Mouse (Mus musculus) embryonic facial prominence, embryonic 14.5 days (tissue): Measurements from ENCODE around the gene Zfp319. TPM values are rescaled to one million over a fixed set of nuclear protein-coding genes. Genes with fewer than 3 reads are reported as not detected.

Experiments used
- ATAC-seq: fragments of 200-750 bp; cut with Nextera tagmentation; 2 replicates; pipeline ENCODE4 v1.8.0; 2017; ENCODE audit warnings: low read depth, moderate number of reproducible peaks, moderate TSS enrichment
- DNase-seq: peaks from one replicate; pipeline ENCODE4 v3.0.0-alpha.2; 2015; ENCODE audit warnings: low spot score
- H3K27ac ChIP-seq: fragments of 300-500 bp; sonication (generic); replicated peaks from 2 replicates; pipeline ENCODE4 v1.5.1; 2014; ENCODE audit warnings: low read depth, mild to moderate bottlenecking, low read length, moderate library complexity
- H3K27me3 ChIP-seq: fragments of 300-500 bp; sonication (generic); replicated peaks from 2 replicates; pipeline ENCODE4 v1.6.1; 2014; ENCODE audit warnings: low read length; ENCODE audit not compliant: control insufficient read depth, insufficient read depth
- H3K36me3 ChIP-seq: fragments of 300-500 bp; sonication (generic); 2 replicates; pipeline ENCODE4 v1.6.1; 2014; ENCODE audit warnings: low read length, mixed read lengths; ENCODE audit not compliant: control insufficient read depth, insufficient read depth
- H3K4me1 ChIP-seq: fragments of 300-500 bp; sonication (generic); 2 replicates; pipeline ENCODE4 v1.6.1; 2014; ENCODE audit warnings: antibody characterized with exemption, low read length; ENCODE audit not compliant: control insufficient read depth, insufficient read depth
- H3K4me2 ChIP-seq: fragments of 300-500 bp; sonication (generic); 2 replicates; pipeline ENCODE4 v1.6.1; 2014; ENCODE audit warnings: low read depth, mild to moderate bottlenecking, low read length, moderate library complexity, mixed read lengths
- H3K4me3 ChIP-seq: fragments of 300-500 bp; sonication (generic); 2 replicates; pipeline ENCODE4 v1.5.1; 2014; ENCODE audit warnings: low read depth, mild to moderate bottlenecking, low read length
- H3K9ac ChIP-seq: fragments of 300-500 bp; sonication (generic); 2 replicates; pipeline ENCODE4 v1.6.1; 2014; ENCODE audit warnings: low read depth, mild to moderate bottlenecking, low read length, moderate library complexity, mixed read lengths
- H3K9me3 ChIP-seq: fragments of 300-500 bp; sonication (generic); 2 replicates; pipeline ENCODE4 v1.6.1; 2016; ENCODE audit warnings: low read length; ENCODE audit not compliant: control insufficient read depth
- WGBS: fragments of 180-500 bp; shearing (Covaris S2); extraction: QIAGEN DNeasy Blood & Tissue Kit; methylation state at CpG from one replicate; pipeline ENCODE4 v1.1.7; 2014; 5-methylcytosine and 5-hydroxymethylcytosine counted together
- polyA plus RNA-seq: library from polyadenylated mRNA; unstranded; fragments of >200 nt; fragmentation: Nextera tagmentation; extraction: Ambion mirVana; gene quantifications from 2 replicates; pipeline ENCODE4 v1.2.1, GENCODE M21; 2014

Gene Zfp319
- polyA plus RNA-seq, 1 experiment from 2014 or later: 8.9 TPM

- WGBS: 45% methylated on average over 5 of the region's 5 CpGs
- Histone ChIP-seq H3K9ac (no peak overlapping the region), H3K27ac (no peak overlapping the region), H3K4me2 (no peak overlapping the region), H3K4me3 (no peak overlapping the region), H3K36me3 (peaks cover 60% of the 10 kb centered on the region), H3K9me3 (no peaks in the 10 kb centered on the region), H3K27me3 (no peaks in the 10 kb centered on the region), H3K4me1 (peaks cover 9% of the 10 kb centered on the region)
- DNase-seq (no peak), ATAC-seq (no peak)
These were observed 7.1 kb downstream of the Zfp319 start for GRCm38 (mm10) chr8:95324646-95325045.

- ATAC-seq (no peak), DNase-seq (no peak)
- H3K9ac ChIP-seq: no peak overlapping the region
- H3K4me3 ChIP-seq: no peak overlapping the region
- H3K36me3 ChIP-seq: peaks cover 46% of the 10 kb centered on the region
- peaks cover 9% of the 10 kb centered on the region for H3K4me1 ChIP-seq
- H3K9me3 ChIP-seq: no peaks in the 10 kb centered on the region
- WGBS: 78% methylated on average over 3 of the region's 3 CpGs
- H3K4me2 ChIP-seq: no peak overlapping the region
- no peak overlapping the region for H3K27ac ChIP-seq
- no peaks in the 10 kb centered on the region for H3K27me3 ChIP-seq
These were observed 8.5 kb downstream of the Zfp319 start for GRCm38 (mm10) chr8:95323201-95323600.

GRCm38 (mm10) chr8:95320224-95321139 is 11.3 kb downstream of the Zfp319 start:
- 4% methylated on average over 26 of the region's 41 CpGs for WGBS
- Histone ChIP-seq H3K4me3 (peak overlapping the region; percentile 48), H3K27ac (no peak overlapping the region), H3K27me3 (no peaks in the 10 kb centered on the region), H3K4me1 (peaks cover 9% of the 10 kb centered on the region), H3K36me3 (peaks cover 18% of the 10 kb centered on the region), H3K9me3 (no peaks in the 10 kb centered on the region), H3K4me2 (peak overlapping the region; percentile 97), H3K9ac (peak overlapping the region; percentile 60)
- peak; percentile 80 for DNase-seq
- peak; percentile 86 for ATAC-seq

- Histone ChIP-seq H3K4me1 (peaks cover 3% of the 10 kb centered on the region; the same call in 1 of the 2 replicates), H3K27ac (no peak overlapping the region), H3K27me3 (no peaks in the 10 kb centered on the region), H3K4me3 (no peak overlapping the region), H3K36me3 (no peaks in the 10 kb centered on the region), H3K9me3 (no peaks in the 10 kb centered on the region), H3K9ac (no peak overlapping the region), H3K4me2 (no peak overlapping the region)
- WGBS: 100% methylated on average over 1 of the region's 1 CpGs
- DNase-seq: no peak
- no peak for ATAC-seq
These were observed 16.4 kb downstream of the Zfp319 start for GRCm38 (mm10) chr8:95315350-95315749.

GRCm38 (mm10) chr8:95314707-95315106 is 17.0 kb downstream of the Zfp319 start:
- H3K4me1 ChIP-seq: no peaks in the 10 kb centered on the region
- ATAC-seq (no peak), DNase-seq (no peak)
- 77% methylated on average over 2 of the region's 2 CpGs for WGBS
- H3K36me3 ChIP-seq: no peaks in the 10 kb centered on the region
- no peak overlapping the region for H3K4me3 ChIP-seq
- no peak overlapping the region for H3K27ac ChIP-seq
- H3K27me3 ChIP-seq: no peaks in the 10 kb centered on the region
- no peaks in the 10 kb centered on the region for H3K9me3 ChIP-seq
- no peak overlapping the region for H3K4me2 ChIP-seq
- no peak overlapping the region for H3K9ac ChIP-seq

GRCm38 (mm10) chr8:95313857-95314256 is 17.9 kb downstream of the Zfp319 start:
- Histone ChIP-seq H3K4me2 (no peak overlapping the region), H3K4me3 (no peak overlapping the region), H3K36me3 (no peaks in the 10 kb centered on the region), H3K27ac (no peak overlapping the region), H3K27me3 (no peaks in the 10 kb centered on the region), H3K4me1 (no peaks in the 10 kb centered on the region), H3K9me3 (no peaks in the 10 kb centered on the region), H3K9ac (no peak overlapping the region)
- DNase-seq (no peak), ATAC-seq (no peak)
- 85% methylated on average over 6 of the region's 6 CpGs for WGBS

- Histone ChIP-seq H3K36me3 (no peaks in the 10 kb centered on the region), H3K9ac (no peak overlapping the region), H3K9me3 (no peaks in the 10 kb centered on the region), H3K27ac (no peak overlapping the region), H3K27me3 (no peaks in the 10 kb centered on the region), H3K4me3 (no peak overlapping the region), H3K4me2 (no peak overlapping the region), H3K4me1 (no peaks in the 10 kb centered on the region)
- DNase-seq (no peak), ATAC-seq (no peak)
- WGBS: 71% methylated on average over 18 of the region's 18 CpGs
These were observed 18.9 kb downstream of the Zfp319 start for GRCm38 (mm10) chr8:95312836-95313235.

- no peaks in the 10 kb centered on the region for H3K36me3 ChIP-seq
- WGBS: 37% methylated on average over 6 of the region's 6 CpGs
- no peak within 1 kb of the TSS for H3K27ac ChIP-seq
- H3K4me1 ChIP-seq: no peaks in the 10 kb centered on the region
- H3K9me3 ChIP-seq: no peaks in the 10 kb centered on the region
- H3K9ac ChIP-seq: no peak within 1 kb of the TSS
- DNase-seq: no peak
- H3K4me3 ChIP-seq: no peak within 1 kb of the TSS
- H3K4me2 ChIP-seq: no peak within 1 kb of the TSS
- H3K27me3 ChIP-seq: no peaks in the 10 kb centered on the region
- no peak for ATAC-seq
These were observed 21.3 kb downstream of the Zfp319 start, which contains the start of gene Tepp for GRCm38 (mm10) chr8:95310342-95310970. Tepp (plus strand) TSS chr8:95310566.
